9 mouse cellular contexts compared by ENCODE assay signal in genomic region chr14:54228933-54229713, GRCm38 (mm10). TPM values are rescaled to one million over a fixed set of nuclear protein-coding genes. Genes with fewer than 3 reads are reported as not detected.
DNase-seq lines count a peak whose midpoint lies in the region; ATAC-seq and TF ChIP-seq lines count a peak whose summit lies in the region.
"Had no signal": no experiment of that assay in that cellular context is flagged by ENCODE, and none has a peak within 500 bp of the region (broad histone marks: within the 10 kb centered on the region; RNA-seq: fewer than 3 reads in every experiment).

No protein-coding gene starts in this region.

- no peak for ATAC-seq in heart, embryonic 15.5 days (replicated peaks; ENCODE audit: insufficient number of reproducible peaks, insufficient read depth, low FRiP score, low read depth)
- peak; percentile 28 for ATAC-seq in hindbrain, embryonic 14.5 days (ENCODE audit: low FRiP score)
- ATAC-seq in midbrain, postnatal 0 days (ENCODE audit: low FRiP score), result peak; percentile 47

- H3K27me3 ChIP-seq in heart, embryonic 15.5 days, result no peaks in the 10 kb centered on the region
- H3K27me3 ChIP-seq in hindbrain, embryonic 14.5 days (ENCODE audit: control insufficient read depth, insufficient read depth, low read length), result no peaks in the 10 kb centered on the region
- no peaks in the 10 kb centered on the region for H3K27me3 ChIP-seq in midbrain, postnatal 0 days (ENCODE audit: insufficient read depth, low read length)

- H3K9ac ChIP-seq in heart, embryonic 15.5 days, result 0 out of 2 replicates have a peak overlapping the region, but pooled peaks have one; percentile 36
- H3K9ac ChIP-seq in hindbrain, embryonic 14.5 days, result peak overlapping the region; percentile 58
- peak overlapping the region; percentile 44 for H3K9ac ChIP-seq in midbrain, postnatal 0 days (replicated peaks; ENCODE audit: low read length, poor library complexity, severe bottlenecking)

- H3K4me1 ChIP-seq in heart, embryonic 15.5 days (replicated peaks), result peaks cover 61% of the 10 kb centered on the region
- peaks cover 22% of the 10 kb centered on the region for H3K4me1 ChIP-seq in hindbrain, embryonic 14.5 days (replicated peaks; ENCODE audit: control insufficient read depth, insufficient read depth, low read length)
- peaks cover 8% of the 10 kb centered on the region; the same call in 1 of the 2 replicates for H3K4me1 ChIP-seq in midbrain, postnatal 0 days (ENCODE audit: insufficient read depth, low read length)
- H3K4me1 ChIP-seq in lung, adult 2 months (ENCODE audit: control insufficient read depth, insufficient read depth, low read length), result peaks cover 19% of the 10 kb centered on the region

- 21% methylated on average over 25 of the region's 25 CpGs for WGBS in heart, embryonic 15.5 days
- WGBS in hindbrain, embryonic 14.5 days, result 9% methylated on average over 25 of the region's 25 CpGs
- whole genome bisulfite sequencing in midbrain, postnatal 0 days, result 6% methylated on average over 25 of the region's 25 CpGs
- 73% methylated on average over 25 of the region's 25 CpGs for WGBS in lung, adult 2 months

- H3K4me3 ChIP-seq in heart, embryonic 15.5 days, result peak overlapping the region; percentile 11; the same call in 1 of the 2 replicates
- H3K4me3 ChIP-seq in hindbrain, embryonic 14.5 days (replicated peaks; ENCODE audit: low read length), result peak overlapping the region; percentile 20
- H3K4me3 ChIP-seq in midbrain, postnatal 0 days (ENCODE audit: low read depth, low read length), result peak overlapping the region; percentile 29
- no peak overlapping the region for H3K4me3 ChIP-seq in lung, adult 2 months (replicated peaks; ENCODE audit: extremely low read depth, low read depth, low read length)

- H3K4me2 ChIP-seq in heart, embryonic 15.5 days, result peak overlapping the region; percentile 62
- H3K4me2 ChIP-seq in hindbrain, embryonic 14.5 days (replicated peaks), result peak overlapping the region; percentile 54
- H3K4me2 ChIP-seq in midbrain, postnatal 0 days (ENCODE audit: low read depth, low read length, poor library complexity, severe bottlenecking), result peak overlapping the region; percentile 45

- no peak for TF ChIP-seq CTCF in midbrain, postnatal 0 days (IDR thresholded peaks at IDR 0.05)
- TF ChIP-seq CTCF in lung, adult 2 months (IDR thresholded peaks at IDR 0.05; ENCODE audit: insufficient read depth, low read length), result no peak

- TF ChIP-seq POLR2A in lung, adult 2 months (IDR thresholded peaks at IDR 0.05; ENCODE audit: borderline replicate concordance, extremely low read depth, low read depth, low read length), result no peak

- H3K9me3 ChIP-seq in heart, embryonic 15.5 days (replicated peaks), result no peaks in the 10 kb centered on the region
- no peaks in the 10 kb centered on the region for H3K9me3 ChIP-seq in hindbrain, embryonic 14.5 days (ENCODE audit: control insufficient read depth, low read length)
- no peaks in the 10 kb centered on the region for H3K9me3 ChIP-seq in midbrain, postnatal 0 days (ENCODE audit: low read length)

- H3K27ac ChIP-seq in heart, embryonic 15.5 days, result no peak overlapping the region
- H3K27ac ChIP-seq in hindbrain, embryonic 14.5 days, result peak overlapping the region; percentile 79
- peak overlapping the region; percentile 74 for H3K27ac ChIP-seq in midbrain, postnatal 0 days (ENCODE audit: low read depth, low read length)

- H3K36me3 ChIP-seq in heart, embryonic 15.5 days, result no peaks in the 10 kb centered on the region
- H3K36me3 ChIP-seq in hindbrain, embryonic 14.5 days (replicated peaks; ENCODE audit: control insufficient read depth, insufficient read depth), result no peaks in the 10 kb centered on the region
- H3K36me3 ChIP-seq in midbrain, postnatal 0 days (ENCODE audit: insufficient read depth, low read length), result no peaks in the 10 kb centered on the region

- DNase-seq in heart, postnatal 25 days (ENCODE audit: low spot score), result no peak
- DNase-seq in brain, adult 2 months (ENCODE audit: low read depth, low spot score), result peak; percentile 54
- DNase-seq in hindbrain, embryonic 14.5 days (ENCODE audit: low spot score), result no peak
- DNase-seq in midbrain, postnatal 0 days (ENCODE audit: low spot score), result peak; percentile 49
- DNase-seq in gastrocnemius, adult 8-10 months (ENCODE audit: low spot score in 2 of 2), result no peak
- no peak for DNase-seq in lung, adult 2 months
- no peak for DNase-seq in layer of hippocampus, adult 11-12 months (ENCODE audit: low spot score)

- intact Hi-C loops in heart, postnatal 25 days (cut with DNase I), result loop anchor here (1.0 to 10.0 kb wide), 7 partner anchors 133 to 416 kb away; partner anchors contain the start of genes Ajuba, Cdh24, Gm17606 and Oxa1l

RNA-seq across cellular contexts. Expression of gene Dad1, which starts 24.8 kb away (rescaled TPM):
- polyA plus RNA-seq in heart, embryonic 15.5 days (2015; fragmentation: Nextera tagmentation; extraction: Ambion mirVana), result 355 and 362 TPM in 2 replicates
- total RNA-seq in heart, postnatal 25 days (2021), result 100 to 1,000 TPM; 103 to 112 TPM
- 365 and 386 TPM in 2 replicates for polyA plus RNA-seq in hindbrain, embryonic 14.5 days (2014; fragmentation: Nextera tagmentation; extraction: Ambion mirVana)
- 240 and 263 TPM in 2 replicates for total RNA-seq in midbrain, postnatal 0 days (2014; rRNA removed)
- polyA plus RNA-seq in midbrain, postnatal 0 days (2015; fragmentation: Nextera tagmentation; extraction: Ambion mirVana), result 374 and 394 TPM in 2 replicates
- total RNA-seq in gastrocnemius, adult 8-10 months (2022), result 10 to 100 TPM; 66.1 to 73.7 (median 72.3) TPM
- 516 and 573 TPM in 2 replicates for polyA plus RNA-seq in lung, adult 2 months (2012; rRNA removed)

RNA-seq across cellular contexts. Expression of gene Abhd4, which starts 24.9 kb away (rescaled TPM):
- polyA plus RNA-seq in heart, embryonic 15.5 days (2015; fragmentation: Nextera tagmentation; extraction: Ambion mirVana), result 96.0 and 106 TPM in 2 replicates
- 10 to 100 TPM; 44.6 to 44.8 TPM for total RNA-seq in heart, postnatal 25 days (2021)
- polyA plus RNA-seq in hindbrain, embryonic 14.5 days (2014; fragmentation: Nextera tagmentation; extraction: Ambion mirVana), result 64.5 and 65.4 TPM in 2 replicates
- total RNA-seq in midbrain, postnatal 0 days (2014; rRNA removed), result 75.7 and 87.8 TPM in 2 replicates
- polyA plus RNA-seq in midbrain, postnatal 0 days (2015; fragmentation: Nextera tagmentation; extraction: Ambion mirVana), result 56.4 and 67.6 TPM in 2 replicates
- 10 to 100 TPM; 16.0 to 21.9 (median 19.6) TPM for total RNA-seq in gastrocnemius, adult 8-10 months (2022)
- 53.5 and 70.4 TPM in 2 replicates for polyA plus RNA-seq in lung, adult 2 months (2012; rRNA removed)

RNA-seq across cellular contexts. Expression of gene Olfr49, which starts 55.6 kb away (rescaled TPM):
- polyA plus RNA-seq in heart, embryonic 15.5 days (2015; fragmentation: Nextera tagmentation; extraction: Ambion mirVana), result 0.03 TPM in 1 of 2 replicates, not detected in the other
- not detected for total RNA-seq in heart, postnatal 25 days (2021)
- polyA plus RNA-seq in hindbrain, embryonic 14.5 days (2014; fragmentation: Nextera tagmentation; extraction: Ambion mirVana), result not detected in 2 replicates
- not detected in 2 replicates for total RNA-seq in midbrain, postnatal 0 days (2014; rRNA removed)
- not detected in 2 replicates for polyA plus RNA-seq in midbrain, postnatal 0 days (2015; fragmentation: Nextera tagmentation; extraction: Ambion mirVana)
- total RNA-seq in gastrocnemius, adult 8-10 months (2022), result not detected
- polyA plus RNA-seq in lung, adult 2 months (2012; rRNA removed), result not detected in 2 replicates
- total RNA-seq: layer of hippocampus, postnatal 25 days had no signal

Comparison
In these comparisons a context has a peak if more than half of its experiments do, and no peak if none do; other contexts are left out.
1. DNase-seq: peak in brain, adult 2 months (single experiment) and midbrain, postnatal 0 days (single experiment); none in heart, postnatal 25 days (single experiment), hindbrain, embryonic 14.5 days (single experiment), gastrocnemius, adult 8-10 months (0 of 2), lung, adult 2 months (single experiment) and layer of hippocampus, adult 11-12 months (single experiment).
2. Peak in every context shown above with its lines, with median percentiles within 50 percentile points of each other: H3K4me2 ChIP-seq and H3K9ac ChIP-seq.